Mouse (Mus musculus) hindbrain, postnatal 0 days (tissue): ENCODE data around the gene 2310050C09Rik. TPM values are rescaled to one million over a fixed set of nuclear protein-coding genes. Genes with fewer than 3 reads are reported as not detected.

Source experiments
- ATAC-seq: fragments of 200-750 bp; cut with Nextera tagmentation; 2 replicates; pipeline ENCODE4 v1.8.0; 2017; ENCODE audit warnings: mild to moderate bottlenecking, moderate TSS enrichment, moderate library complexity
- DNase-seq: peaks from one replicate; pipeline ENCODE4 v3.0.0-alpha.2; 2015; ENCODE audit warnings: low spot score
- H3K27ac ChIP-seq: fragments of 300-500 bp; sonication (generic); 2 replicates; pipeline ENCODE4 v1.5.1; 2014; ENCODE audit warnings: mild to moderate bottlenecking
- H3K27me3 ChIP-seq: fragments of 300-500 bp; sonication (generic); 2 replicates; pipeline ENCODE4 v1.6.1; 2014; ENCODE audit warnings: low read length, mixed read lengths; ENCODE audit not compliant: insufficient read depth
- H3K36me3 ChIP-seq: fragments of 300-500 bp; sonication (generic); 2 replicates; pipeline ENCODE4 v1.6.1; 2014; ENCODE audit warnings: low read length, mixed read lengths; ENCODE audit not compliant: insufficient read depth
- H3K4me1 ChIP-seq: fragments of 300-500 bp; sonication (generic); 2 replicates; pipeline ENCODE4 v1.6.1; 2014; ENCODE audit warnings: antibody characterized with exemption, low read length, mixed read lengths; ENCODE audit not compliant: insufficient read depth
- H3K4me2 ChIP-seq: fragments of 300-500 bp; sonication (generic); 2 replicates; pipeline ENCODE4 v1.6.1; 2014; ENCODE audit warnings: low read depth, mild to moderate bottlenecking, low read length, moderate library complexity, mixed read lengths
- H3K4me3 ChIP-seq: fragments of 300-500 bp; sonication (generic); 2 replicates; pipeline ENCODE4 v1.5.1; 2014; ENCODE audit warnings: low read length
- H3K9ac ChIP-seq: fragments of 300-500 bp; sonication (generic); replicated peaks from 2 replicates; pipeline ENCODE4 v1.6.1; 2014; ENCODE audit warnings: mild to moderate bottlenecking, low read length, moderate library complexity, mixed read lengths
- H3K9me3 ChIP-seq: fragments of 300-500 bp; sonication (generic); 2 replicates; pipeline ENCODE4 v1.6.1; 2016; ENCODE audit warnings: low read length, mixed read lengths
- CTCF ChIP-seq: IDR thresholded peaks from 2 replicates; pipeline ENCODE4 v1.5.1; 2016; ENCODE audit warnings: antibody characterized with exemption, control low read depth, low read depth
- WGBS: fragments of 180-500 bp; shearing (Covaris S2); extraction: QIAGEN DNeasy Blood & Tissue Kit; methylation state at CpG from one replicate; pipeline ENCODE4 v1.1.7; 2014; 5-methylcytosine and 5-hydroxymethylcytosine counted together
- polyA plus RNA-seq: library from polyadenylated mRNA; unstranded; fragments of >200 nt; fragmentation: Nextera tagmentation; extraction: Ambion mirVana; gene quantifications from 2 replicates; pipeline ENCODE4 v1.2.1, GENCODE M21; 2015
- total RNA-seq: library from RNA; depleted of rRNA; stranded (reverse); fragments of >200 nt; gene quantifications from 2 replicates; pipeline ENCODE4 v1.2.3, GENCODE M21; 2014; rRNA removed

2310050C09Rik gene
- not detected in 2 replicates for total RNA-seq
- polyA plus RNA-seq: not detected in 2 replicates

GRCm38 (mm10) chr3:92870116-92870515, at the start of gene 2310050C09Rik:
Gene 2310050C09Rik (minus strand): TSS chr3:92870216.
- Histone ChIP-seq H3K36me3 (no peaks in the 10 kb centered on the region), H3K27ac (no peak within 1 kb of the TSS), H3K9me3 (no peaks in the 10 kb centered on the region), H3K4me1 (no peaks in the 10 kb centered on the region), H3K27me3 (no peaks in the 10 kb centered on the region), H3K4me3 (no peak within 1 kb of the TSS), H3K4me2 (no peak within 1 kb of the TSS), H3K9ac (no peak within 1 kb of the TSS)
- DNase-seq: no peak
- 85% methylated on average over 4 of the region's 4 CpGs for WGBS
- no peak for ATAC-seq
- no peak for TF ChIP-seq CTCF

GRCm38 (mm10) chr3:92907571-92907970, 37.6 kb upstream of the 2310050C09Rik start:
- peak; percentile 72 for TF ChIP-seq CTCF
- no peaks in the 10 kb centered on the region for H3K27me3 ChIP-seq
- H3K9me3 ChIP-seq: no peaks in the 10 kb centered on the region
- ATAC-seq: peak; percentile 59; the same call in 1 of the 2 replicates
- no peak overlapping the region for H3K4me2 ChIP-seq
- no peak overlapping the region for H3K4me3 ChIP-seq
- no peaks in the 10 kb centered on the region for H3K36me3 ChIP-seq
- no peaks in the 10 kb centered on the region for H3K4me1 ChIP-seq
- H3K27ac ChIP-seq: no peak overlapping the region
- 25% methylated on average over 4 of the region's 4 CpGs for WGBS
- no peak overlapping the region for H3K9ac ChIP-seq
- peak; percentile 80 for DNase-seq

DNA sequence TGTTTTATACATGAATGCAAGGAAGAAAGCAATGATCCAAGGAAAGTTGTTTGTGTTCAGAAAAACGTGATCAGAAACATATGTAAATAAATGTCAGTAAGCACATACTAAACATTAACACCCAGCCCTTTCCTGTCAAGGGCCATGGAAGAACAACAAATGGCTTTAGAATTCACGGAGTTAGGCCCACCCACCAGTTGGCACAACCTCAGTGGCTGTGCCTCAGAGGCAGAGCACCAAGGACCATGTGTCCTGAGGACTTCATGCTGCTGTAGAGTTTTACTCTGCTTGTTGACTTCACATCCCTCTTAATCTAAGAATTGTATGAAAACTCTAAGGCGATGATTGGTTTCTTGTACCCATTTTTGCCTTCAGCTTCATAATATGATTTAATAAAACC, 35.2 kb upstream of the 2310050C09Rik start:
- Histone ChIP-seq H3K27ac (no peak overlapping the region), H3K27me3 (no peaks in the 10 kb centered on the region), H3K36me3 (no peaks in the 10 kb centered on the region), H3K4me2 (no peak overlapping the region), H3K4me1 (no peaks in the 10 kb centered on the region), H3K9ac (no peak overlapping the region), H3K4me3 (no peak overlapping the region), H3K9me3 (no peaks in the 10 kb centered on the region)
- WGBS: 54% methylated on average over 3 of the region's 3 CpGs
- no peak for TF ChIP-seq CTCF
- DNase-seq: no peak
- no peak for ATAC-seq

- Histone ChIP-seq H3K9me3 (no peaks in the 10 kb centered on the region), H3K4me3 (no peak overlapping the region), H3K9ac (no peak overlapping the region), H3K27ac (no peak overlapping the region), H3K27me3 (no peaks in the 10 kb centered on the region), H3K4me1 (no peaks in the 10 kb centered on the region), H3K36me3 (no peaks in the 10 kb centered on the region), H3K4me2 (no peak overlapping the region)
- peak; percentile 64; the same call in 1 of the 2 replicates for ATAC-seq
- peak; percentile 70 for TF ChIP-seq CTCF
- WGBS: 22% methylated on average over 4 of the region's 4 CpGs
- DNase-seq: peak; percentile 75
These were observed 33.6 kb upstream of the 2310050C09Rik start for GRCm38 (mm10) chr3:92903640-92904039.

GRCm38 (mm10) chr3:92902992-92903391, 33.0 kb upstream of the 2310050C09Rik start:
- DNase-seq (peak; percentile 25), ATAC-seq (no peak)
- Histone ChIP-seq H3K4me2 (no peak overlapping the region), H3K36me3 (no peaks in the 10 kb centered on the region), H3K27me3 (no peaks in the 10 kb centered on the region), H3K9ac (no peak overlapping the region), H3K4me3 (no peak overlapping the region), H3K9me3 (no peaks in the 10 kb centered on the region), H3K27ac (no peak overlapping the region), H3K4me1 (no peaks in the 10 kb centered on the region)
- TF ChIP-seq CTCF: peak; percentile 66
- WGBS: 26% methylated on average over 3 of the region's 3 CpGs

DNA sequence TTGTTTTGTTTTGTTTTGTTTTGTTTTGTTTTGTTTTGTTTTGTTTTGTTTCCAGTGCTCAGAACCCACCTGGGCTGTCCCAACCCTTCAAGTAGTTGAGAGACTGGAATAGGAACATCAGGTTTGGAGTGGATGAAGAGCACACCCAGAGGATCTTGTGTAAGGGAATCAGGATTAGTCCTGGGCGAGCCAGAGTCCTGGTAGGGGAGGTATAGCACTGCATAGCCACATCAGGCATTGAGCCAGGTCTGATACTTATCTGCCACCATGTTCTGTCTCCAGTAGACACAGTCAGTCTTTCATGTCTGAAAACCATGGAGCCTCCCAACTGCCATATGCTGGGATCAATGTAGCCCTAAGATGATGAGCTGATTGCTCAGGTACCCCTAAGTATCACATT, 24.5 kb upstream of the 2310050C09Rik start:
- ATAC-seq: no peak
- no peak for TF ChIP-seq CTCF
- 56% methylated on average over 1 of the region's 1 CpGs for WGBS

DNA sequence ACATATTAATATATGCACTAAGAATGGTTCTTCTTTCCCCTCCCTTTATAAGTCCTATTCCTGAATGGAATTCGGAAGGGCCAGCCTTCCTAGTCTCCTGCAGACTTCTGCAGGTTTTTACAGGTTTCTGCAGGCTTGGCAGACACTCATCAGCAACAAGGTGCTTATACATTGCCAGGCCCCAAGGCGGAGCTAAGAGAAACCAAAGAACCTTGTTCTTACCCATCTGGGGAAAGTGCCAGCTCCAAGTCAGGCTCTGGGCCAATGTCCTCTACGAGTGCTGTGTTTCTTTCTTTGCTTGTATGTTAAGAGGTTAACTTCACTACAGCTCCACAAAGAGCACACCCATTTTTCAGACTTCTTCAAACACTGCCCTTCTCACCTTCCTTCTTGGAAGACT, 24.0 kb upstream of the 2310050C09Rik start:
- no peak for TF ChIP-seq CTCF
- no peaks in the 10 kb centered on the region for H3K4me1 ChIP-seq
- no peaks in the 10 kb centered on the region for H3K27me3 ChIP-seq
- WGBS: 62% methylated on average over 3 of the region's 3 CpGs
- DNase-seq (peak; percentile 9), ATAC-seq (no peak)
- H3K4me3 ChIP-seq: no peak overlapping the region
- no peaks in the 10 kb centered on the region for H3K36me3 ChIP-seq
- no peak overlapping the region for H3K4me2 ChIP-seq
- no peak overlapping the region for H3K27ac ChIP-seq
- H3K9ac ChIP-seq: no peak overlapping the region
- no peaks in the 10 kb centered on the region for H3K9me3 ChIP-seq

More for the DNA sequence above, 24.5 kb upstream of the 2310050C09Rik start:
- no peak overlapping the region for H3K9ac ChIP-seq
- no peaks in the 10 kb centered on the region for H3K27me3 ChIP-seq
- H3K27ac ChIP-seq: no peak overlapping the region
- H3K9me3 ChIP-seq: no peaks in the 10 kb centered on the region
- no peak for DNase-seq
- H3K4me1 ChIP-seq: no peaks in the 10 kb centered on the region
- no peaks in the 10 kb centered on the region for H3K36me3 ChIP-seq
- no peak overlapping the region for H3K4me3 ChIP-seq
- H3K4me2 ChIP-seq: no peak overlapping the region
